Mouse (Mus musculus): ENCODE data around the gene Yeats4.
A peak's percentile ranks its signal among the peaks of the same experiment; 100 is the strongest.
"Not testable (repeated sequence)": the region's sequence is repeated elsewhere in the genome, so short reads cannot be mapped to it uniquely, and the experiment has no call there.

Gene Yeats4

GRCm38 (mm10) chr10:117211023-117211422, 13.3 kb downstream of the Yeats4 start:
- peaks cover 31% of the 10 kb centered on the region for H3K4me1 ChIP-seq (replicated peaks; ENCODE audit: low read depth, low read length)
- no peaks in the 10 kb centered on the region for H3K9me3 ChIP-seq (ENCODE audit: low read length)
- H3K27me3 ChIP-seq (ENCODE audit: insufficient read depth, low read length): peaks cover 3% of the 10 kb centered on the region; the same call in 1 of the 2 replicates
- no peak for TF ChIP-seq CTCF (conservative IDR thresholded peaks at IDR 0.05; ENCODE audit: low read length)
- no peak for TF ChIP-seq POU5F1 (IDR thresholded peaks at IDR 0.05; ENCODE audit: borderline replicate concordance, low read length)
- no peak for TF ChIP-seq NANOG (IDR thresholded peaks at IDR 0.05; ENCODE audit: borderline replicate concordance, low read length)
- peaks cover 28% of the 10 kb centered on the region for H3K36me3 ChIP-seq (ENCODE audit: insufficient read depth, low read length)
- H3K4me3 ChIP-seq (replicated peaks; ENCODE audit: low read length): no peak overlapping the region

DNA sequence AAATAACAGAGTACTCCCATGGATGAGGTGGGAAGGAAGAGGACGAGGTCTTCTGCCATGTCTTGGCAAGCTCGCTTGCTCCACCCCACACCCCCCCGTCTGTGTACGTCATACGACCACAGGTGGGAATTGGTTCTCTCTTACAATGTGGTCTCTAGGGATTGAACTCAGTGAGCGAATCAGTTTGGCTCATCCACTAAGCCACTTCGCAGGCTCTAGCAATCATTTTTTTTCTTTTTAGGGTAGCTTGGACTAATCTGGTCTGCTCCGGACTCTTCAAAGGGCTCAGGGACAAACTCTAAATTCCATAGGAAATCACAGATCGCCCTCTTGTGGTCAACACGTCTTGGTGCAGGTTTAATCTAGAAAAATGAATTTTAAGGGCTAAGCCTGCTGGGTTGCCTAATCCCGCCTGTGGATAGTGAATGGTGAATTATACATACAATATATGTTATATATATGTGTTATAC, 14.8 kb downstream of the Yeats4 start:
- Histone ChIP-seq H3K4me3 (replicated peaks; ENCODE audit: low read length) (peak overlapping the region; percentile 30; the same call in 1 of the 2 replicates), H3K27me3 (ENCODE audit: insufficient read depth, low read length) (peaks cover 3% of the 10 kb centered on the region; the same call in 1 of the 2 replicates), H3K9me3 (ENCODE audit: low read length) (no peaks in the 10 kb centered on the region), H3K36me3 (ENCODE audit: insufficient read depth, low read length) (peaks cover 13% of the 10 kb centered on the region), H3K4me1 (replicated peaks; ENCODE audit: low read depth, low read length) (peaks cover 19% of the 10 kb centered on the region)
- TF ChIP-seq POU5F1 (IDR thresholded peaks at IDR 0.05; ENCODE audit: borderline replicate concordance, low read length): no peak
- TF ChIP-seq CTCF (conservative IDR thresholded peaks at IDR 0.05; ENCODE audit: low read length): peak; percentile 70
- no peak for TF ChIP-seq NANOG (IDR thresholded peaks at IDR 0.05; ENCODE audit: borderline replicate concordance, low read length)

DNA sequence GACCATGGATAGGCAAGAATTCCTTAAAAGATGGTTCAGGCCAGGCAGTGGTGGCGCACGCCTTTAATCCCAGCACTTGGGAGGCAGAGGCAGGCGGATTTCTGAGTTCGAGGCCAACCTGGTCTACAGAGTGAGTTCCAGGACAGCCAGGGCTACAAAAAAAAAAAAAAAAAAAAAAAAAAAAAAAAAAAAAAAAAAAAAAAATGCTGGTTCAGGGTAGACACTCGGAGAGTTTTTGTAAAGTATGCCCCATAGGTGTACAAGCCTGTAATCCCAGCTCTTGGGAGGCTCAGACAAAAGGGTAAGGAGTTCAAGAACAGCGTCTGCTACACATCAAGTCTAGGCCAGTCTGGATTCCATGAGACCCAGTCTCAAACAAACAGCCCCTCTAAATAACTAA, 15.5 kb downstream of the Yeats4 start:
- not testable (repeated sequence) for H3K4me3 ChIP-seq (replicated peaks; ENCODE audit: low read length); H3K27me3 ChIP-seq (ENCODE audit: insufficient read depth, low read length); H3K36me3 ChIP-seq (ENCODE audit: insufficient read depth, low read length); H3K9me3 ChIP-seq (ENCODE audit: low read length)
- H3K4me1 ChIP-seq (replicated peaks; ENCODE audit: low read depth, low read length): peaks cover 18% of the 10 kb centered on the region

DNA sequence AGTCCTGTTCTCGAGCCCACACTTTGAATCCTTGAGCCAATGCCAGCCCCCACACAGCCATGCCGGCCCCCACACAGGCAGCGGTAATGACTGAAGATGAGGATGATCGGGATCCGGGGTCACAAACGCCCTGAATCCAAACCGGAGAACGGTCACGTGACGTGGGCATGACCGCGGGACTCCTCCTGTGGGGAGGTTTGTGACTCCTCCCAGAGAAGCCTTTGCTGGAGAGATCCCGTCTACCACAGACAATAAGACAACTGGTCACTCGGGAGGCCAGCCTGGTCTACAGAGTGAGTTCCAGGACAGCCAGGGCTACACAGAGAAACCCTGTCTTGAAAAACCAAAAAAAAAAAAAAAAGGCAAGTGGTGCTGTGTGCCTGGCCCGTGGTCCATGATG, 16.1 kb downstream of the Yeats4 start:
- H3K27me3 ChIP-seq (ENCODE audit: insufficient read depth, low read length): peaks cover 3% of the 10 kb centered on the region; the same call in 1 of the 2 replicates
- 0 out of 2 replicates have a peak, but pooled peaks cover 5% of the 10 kb centered on the region for H3K36me3 ChIP-seq (ENCODE audit: insufficient read depth, low read length)
- H3K9me3 ChIP-seq (ENCODE audit: low read length): no peaks in the 10 kb centered on the region
- peak overlapping the region; percentile 49 for H3K4me3 ChIP-seq (replicated peaks; ENCODE audit: low read length)
- H3K4me1 ChIP-seq (replicated peaks; ENCODE audit: low read depth, low read length): peaks cover 18% of the 10 kb centered on the region
- TF ChIP-seq CTCF (conservative IDR thresholded peaks at IDR 0.05; ENCODE audit: low read length): no peak
- no peak for TF ChIP-seq NANOG (IDR thresholded peaks at IDR 0.05; ENCODE audit: borderline replicate concordance, low read length)
- no peak for TF ChIP-seq POU5F1 (IDR thresholded peaks at IDR 0.05; ENCODE audit: borderline replicate concordance, low read length)

GRCm38 (mm10) chr10:117206070-117206469, 18.2 kb downstream of the Yeats4 start:
- TF ChIP-seq CTCF (conservative IDR thresholded peaks at IDR 0.05; ENCODE audit: low read length): no peak
- TF ChIP-seq POU5F1 (IDR thresholded peaks at IDR 0.05; ENCODE audit: borderline replicate concordance, low read length): no peak
- no peak for TF ChIP-seq NANOG (IDR thresholded peaks at IDR 0.05; ENCODE audit: borderline replicate concordance, low read length)
- Histone ChIP-seq H3K27me3 (ENCODE audit: insufficient read depth, low read length) (peaks cover 3% of the 10 kb centered on the region; the same call in 1 of the 2 replicates), H3K4me3 (replicated peaks; ENCODE audit: low read length) (no peak overlapping the region), H3K36me3 (ENCODE audit: insufficient read depth, low read length) (no peaks in the 10 kb centered on the region), H3K4me1 (replicated peaks; ENCODE audit: low read depth, low read length) (peaks cover 18% of the 10 kb centered on the region), H3K9me3 (ENCODE audit: low read length) (no peaks in the 10 kb centered on the region)

GRCm38 (mm10) chr10:117203558-117203981, 20.7 kb downstream of the Yeats4 start:
- Histone ChIP-seq H3K9me3 (ENCODE audit: low read length) (no peaks in the 10 kb centered on the region), H3K4me1 (replicated peaks; ENCODE audit: low read depth, low read length) (peaks cover 7% of the 10 kb centered on the region), H3K27me3 (ENCODE audit: insufficient read depth, low read length) (peaks cover 3% of the 10 kb centered on the region; the same call in 1 of the 2 replicates), H3K36me3 (ENCODE audit: insufficient read depth, low read length) (no peaks in the 10 kb centered on the region), H3K4me3 (replicated peaks; ENCODE audit: low read length) (no peak overlapping the region)
- TF ChIP-seq CTCF (conservative IDR thresholded peaks at IDR 0.05; ENCODE audit: low read length) (no peak), NANOG (IDR thresholded peaks at IDR 0.05; ENCODE audit: borderline replicate concordance, low read length) (no peak), POU5F1 (IDR thresholded peaks at IDR 0.05; ENCODE audit: borderline replicate concordance, low read length) (no peak)

DNA sequence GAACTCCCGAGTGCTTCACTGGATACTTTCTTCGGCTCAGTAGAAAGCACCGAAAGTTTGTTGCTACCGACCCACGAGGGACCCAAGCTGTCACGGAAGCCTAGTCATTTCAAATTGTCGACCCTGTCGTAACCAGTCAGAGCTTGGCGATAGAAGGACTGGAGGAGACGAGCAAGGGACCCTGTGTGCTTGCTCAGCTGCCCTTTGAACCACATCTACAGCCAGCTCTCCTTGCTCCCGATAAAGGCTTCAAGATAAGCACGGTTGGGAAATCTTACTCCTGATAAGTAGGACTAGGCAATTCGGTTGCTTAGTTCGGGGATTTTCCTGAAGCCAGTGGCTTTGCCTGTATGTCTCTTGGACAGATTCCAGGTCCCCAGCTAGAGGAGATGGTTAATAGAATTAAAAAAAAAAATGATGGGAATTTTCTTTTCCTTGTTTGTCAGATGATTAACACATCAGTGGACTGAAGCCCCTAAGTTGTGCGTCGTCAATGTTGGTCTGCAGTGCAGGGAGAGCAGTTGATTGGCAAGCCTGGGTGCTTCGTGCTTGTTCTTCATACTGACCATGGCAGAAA, 21.2 kb downstream of the Yeats4 start:
- Histone ChIP-seq H3K4me3 (replicated peaks; ENCODE audit: low read length) (no peak overlapping the region), H3K36me3 (ENCODE audit: insufficient read depth, low read length) (no peaks in the 10 kb centered on the region), H3K4me1 (replicated peaks; ENCODE audit: low read depth, low read length) (peaks cover 3% of the 10 kb centered on the region), H3K27me3 (ENCODE audit: insufficient read depth, low read length) (peaks cover 3% of the 10 kb centered on the region; the same call in 1 of the 2 replicates), H3K9me3 (ENCODE audit: low read length) (no peaks in the 10 kb centered on the region)
- TF ChIP-seq NANOG (IDR thresholded peaks at IDR 0.05; ENCODE audit: borderline replicate concordance, low read length): no peak
- no peak for TF ChIP-seq CTCF (conservative IDR thresholded peaks at IDR 0.05; ENCODE audit: low read length)
- no peak for TF ChIP-seq POU5F1 (IDR thresholded peaks at IDR 0.05; ENCODE audit: borderline replicate concordance, low read length)

GRCm38 (mm10) chr10:117199701-117200100, 24.6 kb downstream of the Yeats4 start:
- Histone ChIP-seq H3K9me3 (ENCODE audit: low read length) (no peaks in the 10 kb centered on the region), H3K4me3 (replicated peaks; ENCODE audit: low read length) (no peak overlapping the region), H3K27me3 (ENCODE audit: insufficient read depth, low read length) (no peaks in the 10 kb centered on the region), H3K4me1 (replicated peaks; ENCODE audit: low read depth, low read length) (peaks cover 7% of the 10 kb centered on the region), H3K36me3 (ENCODE audit: insufficient read depth, low read length) (no peaks in the 10 kb centered on the region)
- no peak for TF ChIP-seq NANOG (IDR thresholded peaks at IDR 0.05; ENCODE audit: borderline replicate concordance, low read length)
- no peak for TF ChIP-seq CTCF (conservative IDR thresholded peaks at IDR 0.05; ENCODE audit: low read length)
- TF ChIP-seq POU5F1 (IDR thresholded peaks at IDR 0.05; ENCODE audit: borderline replicate concordance, low read length): no peak

GRCm38 (mm10) chr10:117196696-117197095, 27.6 kb downstream of the Yeats4 start:
- no peak overlapping the region for H3K4me3 ChIP-seq (replicated peaks; ENCODE audit: low read length)
- H3K36me3 ChIP-seq (ENCODE audit: insufficient read depth, low read length): no peaks in the 10 kb centered on the region
- TF ChIP-seq CTCF (conservative IDR thresholded peaks at IDR 0.05; ENCODE audit: low read length) (no peak), POU5F1 (IDR thresholded peaks at IDR 0.05; ENCODE audit: borderline replicate concordance, low read length) (no peak)
- H3K4me1 ChIP-seq (replicated peaks; ENCODE audit: low read depth, low read length): peaks cover 15% of the 10 kb centered on the region
- no peaks in the 10 kb centered on the region for H3K9me3 ChIP-seq (ENCODE audit: low read length)
- no peaks in the 10 kb centered on the region for H3K27me3 ChIP-seq (ENCODE audit: insufficient read depth, low read length)

All from E14TG2a.4 (cell line).